Mouse (Mus musculus) neural tube, embryonic 12.5 days (tissue): ENCODE results near the gene Sh2d6. TPM values are rescaled to one million over a fixed set of nuclear protein-coding genes. Genes with fewer than 3 reads are reported as not detected.
"Not testable (repeated sequence)": the region's sequence is repeated elsewhere in the genome, so short reads cannot be mapped to it uniquely, and the experiment has no call there.

Source experiments
- ATAC-seq: fragments of 200-750 bp; cut with Nextera tagmentation; 2 replicates; pipeline ENCODE4 v1.8.0; 2017; ENCODE audit warnings: low read depth, mild to moderate bottlenecking, moderate TSS enrichment, moderate library complexity; ENCODE audit not compliant: low FRiP score
- H3K27ac ChIP-seq: fragments of 300-500 bp; sonication (generic); 2 replicates; pipeline ENCODE4 v1.5.1; 2016
- H3K27me3 ChIP-seq: fragments of 300-500 bp; sonication (generic); replicated peaks from 2 replicates; pipeline ENCODE4 v1.6.1; 2016; ENCODE audit warnings: mild to moderate bottlenecking
- H3K36me3 ChIP-seq: fragments of 300-500 bp; sonication (generic); 2 replicates; pipeline ENCODE4 v1.6.1; 2016; ENCODE audit warnings: mild to moderate bottlenecking
- H3K4me1 ChIP-seq: fragments of 300-500 bp; sonication (generic); 2 replicates; pipeline ENCODE4 v1.6.1; 2016
- H3K4me2 ChIP-seq: fragments of 300-500 bp; sonication (generic); replicated peaks from 2 replicates; pipeline ENCODE4 v1.6.1; 2016; ENCODE audit warnings: mild to moderate bottlenecking
- H3K4me3 ChIP-seq: fragments of 300-500 bp; sonication (generic); 2 replicates; pipeline ENCODE4 v1.5.1; 2016
- H3K9ac ChIP-seq: fragments of 300-500 bp; sonication (generic); 2 replicates; pipeline ENCODE4 v1.6.1; 2016; ENCODE audit warnings: mild to moderate bottlenecking
- H3K9me3 ChIP-seq: fragments of 300-500 bp; sonication (generic); 2 replicates; pipeline ENCODE4 v1.6.1; 2016; ENCODE audit warnings: mild to moderate bottlenecking
- WGBS: fragments of 180-500 bp; shearing (Covaris S2); methylation state at CpG from one replicate; pipeline ENCODE4 v1.1.7; 2016; 5-methylcytosine and 5-hydroxymethylcytosine counted together
- polyA plus RNA-seq: library from polyadenylated mRNA; unstranded; fragments of >200 nt; fragmentation: Nextera tagmentation; extraction: Ambion mirVana; gene quantifications from 2 replicates; pipeline ENCODE4 v1.2.1, GENCODE M21; 2016

Gene Sh2d6
- polyA plus RNA-seq, 1 experiment from 2014 or later: 0.34 TPM

DNA sequence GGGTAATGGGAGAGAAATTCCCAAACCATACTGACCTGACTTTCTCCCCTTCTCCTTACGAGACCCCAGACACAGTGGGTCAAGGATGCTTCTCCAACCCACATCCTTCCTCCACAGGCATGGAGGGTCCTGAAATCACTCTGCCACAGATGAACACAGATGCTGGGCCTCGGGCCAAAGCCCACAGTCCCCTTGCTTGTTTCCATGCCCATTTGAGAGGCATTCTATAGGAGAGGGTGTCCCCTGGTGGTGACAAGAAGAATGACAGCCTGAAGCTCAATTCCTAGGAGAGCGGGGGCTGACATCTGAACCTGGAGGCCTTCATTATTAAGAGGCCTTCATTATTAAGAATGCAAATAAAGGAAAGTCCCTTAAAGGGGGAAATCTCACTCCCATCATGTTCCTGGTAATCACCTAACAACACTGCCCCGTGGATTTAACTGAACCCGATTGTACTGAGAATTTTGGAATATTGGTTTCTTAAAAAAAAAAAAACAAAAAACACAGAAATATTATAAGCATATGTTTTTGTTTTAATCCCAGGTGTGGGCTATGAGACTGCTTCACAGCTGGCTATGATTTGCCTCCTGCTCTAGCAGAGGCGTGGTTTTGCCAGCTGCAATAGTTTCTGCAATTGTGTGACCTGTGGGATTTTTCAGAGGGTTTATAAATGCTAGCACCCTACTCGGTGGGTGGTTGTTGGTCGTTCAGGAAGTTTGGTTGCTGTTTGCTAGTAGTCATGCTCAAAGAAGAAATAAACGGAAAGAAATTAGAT is 12.7 kb upstream of the Sh2d6 start:
- Histone ChIP-seq H3K4me1 (peaks cover 11% of the 10 kb centered on the region; the same call in 1 of the 2 replicates), H3K4me2 (no peak overlapping the region), H3K27me3 (no peaks in the 10 kb centered on the region), H3K36me3 (no peaks in the 10 kb centered on the region), H3K9ac (no peak overlapping the region), H3K4me3 (no peak overlapping the region), H3K9me3 (no peaks in the 10 kb centered on the region), H3K27ac (no peak overlapping the region)
- ATAC-seq: peak; percentile 71
- 41% methylated on average over 9 of the region's 9 CpGs for WGBS

- not testable (repeated sequence) for H3K9ac ChIP-seq, H3K36me3 ChIP-seq, H3K4me2 ChIP-seq, H3K27me3 ChIP-seq, H3K4me3 ChIP-seq, H3K9me3 ChIP-seq, H3K27ac ChIP-seq
- 68% methylated on average over 1 of the region's 1 CpGs for WGBS
- peaks cover 11% of the 10 kb centered on the region for H3K4me1 ChIP-seq
- ATAC-seq: 0 out of 2 replicates have a peak, but pooled peaks have one; percentile 10
These were observed 12.0 kb upstream of the Sh2d6 start for GRCm38 (mm10) chr6:72533555-72533954.

- Histone ChIP-seq H3K4me1 (peaks cover 5% of the 10 kb centered on the region; the same call in 1 of the 2 replicates), H3K27ac (no peak overlapping the region), H3K27me3 (no peaks in the 10 kb centered on the region), H3K4me3 (no peak overlapping the region), H3K4me2 (no peak overlapping the region), H3K9ac (no peak overlapping the region), H3K9me3 (no peaks in the 10 kb centered on the region), H3K36me3 (no peaks in the 10 kb centered on the region)
- 79% methylated on average over 4 of the region's 4 CpGs for WGBS
- no peak for ATAC-seq
These were observed 11.1 kb upstream of the Sh2d6 start for GRCm38 (mm10) chr6:72532580-72532979.

GRCm38 (mm10) chr6:72528410-72529151 is 7.1 kb upstream of the Sh2d6 start:
- Histone ChIP-seq H3K36me3 (no peaks in the 10 kb centered on the region), H3K9ac (no peak overlapping the region), H3K9me3 (no peaks in the 10 kb centered on the region), H3K27me3 (no peaks in the 10 kb centered on the region), H3K4me1 (peaks cover 5% of the 10 kb centered on the region; the same call in 1 of the 2 replicates), H3K4me2 (no peak overlapping the region), H3K27ac (no peak overlapping the region), H3K4me3 (no peak overlapping the region)
- no peak for ATAC-seq
- WGBS: 79% methylated on average over 10 of the region's 10 CpGs

- no peak overlapping the region for H3K4me3 ChIP-seq
- WGBS: 84% methylated on average over 4 of the region's 4 CpGs
- H3K36me3 ChIP-seq: no peaks in the 10 kb centered on the region
- no peak overlapping the region for H3K4me2 ChIP-seq
- peaks cover 3% of the 10 kb centered on the region; the same call in 1 of the 2 replicates for H3K4me1 ChIP-seq
- ATAC-seq: no peak
- no peaks in the 10 kb centered on the region for H3K27me3 ChIP-seq
- H3K9me3 ChIP-seq: no peaks in the 10 kb centered on the region
- no peak overlapping the region for H3K9ac ChIP-seq
- no peak overlapping the region for H3K27ac ChIP-seq
These were observed 5.6 kb upstream of the Sh2d6 start for GRCm38 (mm10) chr6:72527070-72527469.

- no peaks in the 10 kb centered on the region for H3K27me3 ChIP-seq
- H3K27ac ChIP-seq: no peak overlapping the region
- ATAC-seq: no peak
- H3K36me3 ChIP-seq: no peaks in the 10 kb centered on the region
- H3K4me3 ChIP-seq: no peak overlapping the region
- H3K9me3 ChIP-seq: no peaks in the 10 kb centered on the region
- no peak overlapping the region for H3K4me2 ChIP-seq
- WGBS: 82% methylated on average over 2 of the region's 2 CpGs
- H3K9ac ChIP-seq: no peak overlapping the region
- H3K4me1 ChIP-seq: peaks cover 24% of the 10 kb centered on the region
These were observed 2.7 kb upstream of the Sh2d6 start for GRCm38 (mm10) chr6:72524160-72524559.

GRCm38 (mm10) chr6:72523222-72523621 is 1.7 kb upstream of the Sh2d6 start:
- peaks cover 29% of the 10 kb centered on the region for H3K4me1 ChIP-seq
- no peak for ATAC-seq
- H3K9me3 ChIP-seq: no peaks in the 10 kb centered on the region
- H3K4me2 ChIP-seq: no peak overlapping the region
- H3K27me3 ChIP-seq: no peaks in the 10 kb centered on the region
- no peak overlapping the region for H3K27ac ChIP-seq
- H3K36me3 ChIP-seq: no peaks in the 10 kb centered on the region
- no peak overlapping the region for H3K9ac ChIP-seq
- no peak overlapping the region for H3K4me3 ChIP-seq
- 73% methylated on average over 4 of the region's 4 CpGs for WGBS

GRCm38 (mm10) chr6:72522288-72522687 is 781 bp upstream of the Sh2d6 start:
- Histone ChIP-seq H3K27me3 (no peaks in the 10 kb centered on the region), H3K27ac (no peak overlapping the region)
- WGBS: 65% methylated on average over 5 of the region's 5 CpGs

GRCm38 (mm10) chr6:72520904-72521303 is 603 bp downstream of the Sh2d6 start:
- Histone ChIP-seq H3K27me3 (no peaks in the 10 kb centered on the region), H3K27ac (peak overlapping the region; percentile 79; the same call in 1 of the 2 replicates), H3K4me3 (no peak overlapping the region), H3K4me1 (peaks cover 29% of the 10 kb centered on the region), H3K4me2 (no peak overlapping the region), H3K9ac (no peak overlapping the region), H3K9me3 (no peaks in the 10 kb centered on the region), H3K36me3 (no peaks in the 10 kb centered on the region)
- WGBS: 95% methylated on average over 5 of the region's 5 CpGs
- ATAC-seq: no peak

More at GRCm38 (mm10) chr6:72522288-72522687, 781 bp upstream of the Sh2d6 start:
- Histone ChIP-seq H3K9me3 (no peaks in the 10 kb centered on the region), H3K4me1 (peaks cover 29% of the 10 kb centered on the region), H3K4me3 (no peak overlapping the region), H3K9ac (no peak overlapping the region), H3K4me2 (no peak overlapping the region), H3K36me3 (no peaks in the 10 kb centered on the region)
- ATAC-seq: no peak

GRCm38 (mm10) chr6:72519892-72520663 is 1.4 kb downstream of the Sh2d6 start:
- H3K4me2 ChIP-seq: peak overlapping the region; percentile 48
- H3K36me3 ChIP-seq: no peaks in the 10 kb centered on the region
- peak; percentile 90 for ATAC-seq
- no peak overlapping the region for H3K4me3 ChIP-seq
- H3K9ac ChIP-seq: no peak overlapping the region
- WGBS: 5% methylated on average over 10 of the region's 10 CpGs
- no peaks in the 10 kb centered on the region for H3K9me3 ChIP-seq
- peak overlapping the region; percentile 79 for H3K27ac ChIP-seq
- no peaks in the 10 kb centered on the region for H3K27me3 ChIP-seq
- peaks cover 29% of the 10 kb centered on the region for H3K4me1 ChIP-seq

DNA sequence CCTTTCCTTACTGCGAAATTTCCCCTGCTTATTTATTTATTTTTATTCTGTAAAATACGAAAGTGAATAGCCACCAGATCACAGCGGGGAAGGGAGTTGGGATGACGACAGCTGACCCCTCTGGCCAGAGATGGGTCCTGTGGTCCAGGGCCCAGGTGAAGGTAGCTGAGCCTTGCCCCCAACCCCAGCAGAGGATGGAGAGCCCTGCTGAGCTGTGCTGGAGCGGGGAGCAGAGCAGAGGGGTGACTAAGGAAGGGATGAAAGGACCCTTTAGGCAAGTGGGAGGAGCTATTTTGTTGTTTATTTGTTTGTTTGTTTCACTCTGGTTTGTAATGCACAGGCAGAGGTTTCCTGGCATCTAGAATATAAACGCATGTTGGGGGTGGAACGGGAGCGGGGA is 2.2 kb downstream of the Sh2d6 start:
- peaks cover 29% of the 10 kb centered on the region for H3K4me1 ChIP-seq
- ATAC-seq: peak; percentile 65
- H3K27ac ChIP-seq: peak overlapping the region; percentile 79
- H3K36me3 ChIP-seq: no peaks in the 10 kb centered on the region
- H3K9ac ChIP-seq: peak overlapping the region; percentile 36; the same call in 1 of the 2 replicates
- H3K4me2 ChIP-seq: peak overlapping the region; percentile 48
- no peak overlapping the region for H3K4me3 ChIP-seq
- H3K27me3 ChIP-seq: no peaks in the 10 kb centered on the region
- H3K9me3 ChIP-seq: no peaks in the 10 kb centered on the region
- 21% methylated on average over 8 of the region's 8 CpGs for WGBS

DNA sequence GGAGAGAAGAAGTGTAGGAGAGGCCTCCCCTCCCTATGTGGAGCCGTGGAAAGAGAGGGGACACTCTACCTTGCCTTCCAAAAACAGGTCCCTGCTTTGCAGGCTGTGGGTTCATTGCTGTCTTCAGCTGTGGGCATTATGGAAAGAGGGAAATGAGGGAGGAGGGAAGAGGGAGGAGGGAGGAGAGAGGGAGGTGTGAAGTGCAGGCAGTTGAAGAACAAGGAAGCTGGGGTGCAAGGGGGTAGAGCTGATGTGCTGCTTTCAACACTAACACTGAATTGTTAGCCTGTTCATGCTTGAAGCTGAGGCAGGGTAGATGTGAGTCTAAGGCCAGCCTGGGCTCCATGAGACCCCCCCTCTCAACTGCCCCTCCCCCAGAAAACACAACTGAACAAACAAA is 2.7 kb downstream of the Sh2d6 start:
- H3K9me3 ChIP-seq: no peaks in the 10 kb centered on the region
- no peak for ATAC-seq

More for the DNA sequence above, 2.7 kb downstream of the Sh2d6 start:
- peaks cover 30% of the 10 kb centered on the region for H3K4me1 ChIP-seq
- no peaks in the 10 kb centered on the region for H3K27me3 ChIP-seq
- WGBS: 86% methylated on average over 1 of the region's 1 CpGs
- H3K4me3 ChIP-seq: no peak overlapping the region
- H3K9ac ChIP-seq: no peak overlapping the region
- no peaks in the 10 kb centered on the region for H3K36me3 ChIP-seq
- H3K27ac ChIP-seq: peak overlapping the region; percentile 79
- peak overlapping the region; percentile 48; the same call in 1 of the 2 replicates for H3K4me2 ChIP-seq
